Comparison of ENCODE assay signal across 15 mouse cellular contexts in genomic region chr11:8495036-8495435, GRCm38 (mm10).
A peak's percentile ranks its signal among the peaks of the same experiment; 100 is the strongest.
DNase-seq lines count a peak whose midpoint lies in the region; ATAC-seq lines count a peak whose summit lies in the region.
"Had no signal": no experiment of that assay in that cellular context is flagged by ENCODE, and none has a peak within 500 bp of the region (broad histone marks: within the 10 kb centered on the region; RNA-seq: fewer than 3 reads in every experiment).

No protein-coding gene starts in this region.

- H3K9ac ChIP-seq in heart, embryonic 13.5 days: no peak overlapping the region
- no peak overlapping the region for H3K9ac ChIP-seq in limb, embryonic 15.5 days
- H3K9ac ChIP-seq in embryonic facial prominence, embryonic 15.5 days: no peak overlapping the region
- H3K9ac ChIP-seq: forebrain, embryonic 13.5 days; forebrain, postnatal 0 days; hindbrain, embryonic 13.5 days; intestine, embryonic 15.5 days had no signal

- no peak for DNase-seq in heart, postnatal 25 days (ENCODE audit: low spot score)
- no peak for DNase-seq in limb, embryonic 10.5 days (ENCODE audit: low spot score)
- DNase-seq in adrenal gland, adult (ENCODE audit: inconsistent age in 2 of 2, low spot score in 1 of 2): no peak
- no peak for DNase-seq in frontal cortex, postnatal 25 days (ENCODE audit: low spot score in 2 of 2)
- DNase-seq: adrenal gland, postnatal 14 days; forebrain, postnatal 0 days; heart, adult 18-20 months; heart, postnatal 4 days had no signal

- no peak for ATAC-seq in heart, embryonic 13.5 days (ENCODE audit: extremely low read depth, insufficient number of reproducible peaks, low FRiP score, low TSS enrichment)
- ATAC-seq in limb, embryonic 15.5 days (ENCODE audit: insufficient number of reproducible peaks, low FRiP score, low TSS enrichment, low read depth): no peak
- no peak for ATAC-seq in embryonic facial prominence, embryonic 15.5 days (ENCODE audit: insufficient number of reproducible peaks, low FRiP score, low TSS enrichment, low read depth)
- ATAC-seq: intestine, embryonic 15.5 days had no signal

- WGBS in heart, embryonic 13.5 days: 75% methylated on average over 8 of the region's 8 CpGs
- WGBS in limb, embryonic 15.5 days: 61% methylated on average over 8 of the region's 8 CpGs
- WGBS in limb, embryonic 10.5 days: 87% methylated on average over 8 of the region's 8 CpGs
- WGBS in embryonic facial prominence, embryonic 15.5 days: 63% methylated on average over 8 of the region's 8 CpGs

- H3K36me3 ChIP-seq in heart, embryonic 13.5 days: peaks cover 30% of the 10 kb centered on the region
- peaks cover 43% of the 10 kb centered on the region for H3K36me3 ChIP-seq in limb, embryonic 15.5 days
- peaks cover 98% of the 10 kb centered on the region for H3K36me3 ChIP-seq in limb, embryonic 10.5 days
- H3K36me3 ChIP-seq in embryonic facial prominence, embryonic 15.5 days: peaks cover 41% of the 10 kb centered on the region
- H3K36me3 ChIP-seq: hindbrain, embryonic 13.5 days had no signal

- no peak overlapping the region for H3K4me2 ChIP-seq in heart, embryonic 13.5 days
- no peak overlapping the region for H3K4me2 ChIP-seq in limb, embryonic 15.5 days
- no peak overlapping the region for H3K4me2 ChIP-seq in embryonic facial prominence, embryonic 15.5 days (replicated peaks)
- H3K4me2 ChIP-seq: forebrain, embryonic 13.5 days; heart, embryonic 11.5 days; hindbrain, embryonic 13.5 days; intestine, embryonic 15.5 days had no signal

- no peaks in the 10 kb centered on the region for H3K9me3 ChIP-seq in heart, embryonic 13.5 days
- no peaks in the 10 kb centered on the region for H3K9me3 ChIP-seq in limb, embryonic 15.5 days
- H3K9me3 ChIP-seq in limb, embryonic 10.5 days (replicated peaks): no peaks in the 10 kb centered on the region
- H3K9me3 ChIP-seq in embryonic facial prominence, embryonic 15.5 days (replicated peaks): no peaks in the 10 kb centered on the region
- H3K9me3 ChIP-seq: forebrain, embryonic 13.5 days; hindbrain, embryonic 13.5 days; intestine, embryonic 15.5 days had no signal

- intact Hi-C loops in heart, postnatal 25 days (cut with DNase I): no loop called here

- no peaks in the 10 kb centered on the region for H3K27me3 ChIP-seq in heart, embryonic 13.5 days (replicated peaks)
- no peaks in the 10 kb centered on the region for H3K27me3 ChIP-seq in limb, embryonic 15.5 days
- no peaks in the 10 kb centered on the region for H3K27me3 ChIP-seq in limb, embryonic 10.5 days (ENCODE audit: low read depth, poor library complexity, severe bottlenecking)
- H3K27me3 ChIP-seq in embryonic facial prominence, embryonic 15.5 days: no peaks in the 10 kb centered on the region
- H3K27me3 ChIP-seq: forebrain, embryonic 13.5 days; hindbrain, embryonic 13.5 days; intestine, embryonic 15.5 days had no signal

- H3K4me3 ChIP-seq in heart, embryonic 13.5 days: no peak overlapping the region
- no peak overlapping the region for H3K4me3 ChIP-seq in limb, embryonic 15.5 days
- H3K4me3 ChIP-seq in limb, embryonic 10.5 days: no peak overlapping the region
- H3K4me3 ChIP-seq in embryonic facial prominence, embryonic 15.5 days (replicated peaks): no peak overlapping the region
- H3K4me3 ChIP-seq: forebrain, embryonic 13.5 days; hindbrain, embryonic 13.5 days; intestine, embryonic 15.5 days had no signal

- H3K4me1 ChIP-seq in heart, embryonic 13.5 days: peaks cover 80% of the 10 kb centered on the region
- H3K4me1 ChIP-seq in limb, embryonic 15.5 days: peaks cover 31% of the 10 kb centered on the region
- H3K4me1 ChIP-seq in limb, embryonic 10.5 days: peaks cover 9% of the 10 kb centered on the region; the same call in 1 of the 2 replicates
- peaks cover 36% of the 10 kb centered on the region for H3K4me1 ChIP-seq in embryonic facial prominence, embryonic 15.5 days

- H3K27ac ChIP-seq in heart, embryonic 13.5 days (replicated peaks): peak overlapping the region; percentile 24; the same call in 1 of the 2 replicates
- 0 out of 2 replicates have a peak overlapping the region, but pooled peaks have one; percentile 17 for H3K27ac ChIP-seq in limb, embryonic 15.5 days
- no peak overlapping the region for H3K27ac ChIP-seq in limb, embryonic 10.5 days
- H3K27ac ChIP-seq in embryonic facial prominence, embryonic 15.5 days (replicated peaks): 0 out of 2 replicates have a peak overlapping the region, but pooled peaks have one; percentile 77
- H3K27ac ChIP-seq: forebrain, embryonic 13.5 days; hindbrain, embryonic 13.5 days; intestine, embryonic 15.5 days had no signal
